Comparison of ENCODE assay signal across 14 mouse cellular contexts in the genomic region with DNA sequence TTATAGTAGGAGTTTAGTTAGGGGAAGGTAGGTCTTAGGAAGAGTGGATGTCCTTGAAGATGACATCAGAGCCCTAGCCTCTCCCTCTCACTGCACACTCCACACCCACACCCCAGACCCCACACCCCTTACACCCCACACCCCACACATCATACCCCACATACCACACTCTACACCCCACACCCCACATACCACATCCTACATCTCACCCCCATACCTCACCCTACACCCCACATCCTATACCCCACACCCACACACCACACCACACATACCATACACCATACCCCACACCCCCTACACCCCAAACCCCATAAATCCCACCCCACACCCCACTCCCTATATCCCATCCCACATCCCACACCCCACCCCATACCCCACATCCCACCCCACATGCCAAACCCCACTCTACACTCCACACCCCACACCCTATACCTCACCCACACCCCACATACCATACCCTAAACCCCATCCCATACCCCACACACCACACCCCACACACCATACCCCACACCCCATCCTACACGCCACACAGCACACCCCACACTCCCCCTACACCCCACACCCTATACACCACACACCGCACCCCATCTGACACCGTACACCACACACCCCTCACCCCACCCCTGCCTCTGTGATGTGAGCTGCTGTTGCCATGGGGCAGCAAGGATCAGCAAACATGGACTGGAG.
DNase-seq lines count a peak whose midpoint lies in the region; ATAC-seq and TF ChIP-seq lines count a peak whose summit lies in the region.
"Had no signal": no experiment of that assay in that cellular context is flagged by ENCODE, and none has a peak within 500 bp of the region (broad histone marks: within the 10 kb centered on the region; RNA-seq: fewer than 3 reads in every experiment).

No protein-coding gene starts in this region.

- H3K9me3 ChIP-seq in heart, embryonic 14.5 days (ENCODE audit: control insufficient read depth, low read length) = no peaks in the 10 kb centered on the region
- no peaks in the 10 kb centered on the region for H3K9me3 ChIP-seq in neural tube, embryonic 12.5 days
- no peaks in the 10 kb centered on the region for H3K9me3 ChIP-seq in hindbrain, postnatal 0 days (ENCODE audit: low read length)
- H3K9me3 ChIP-seq in stomach, embryonic 15.5 days = no peaks in the 10 kb centered on the region
- H3K9me3 ChIP-seq: heart, embryonic 13.5 days; intestine, embryonic 15.5 days had no signal

- 87% methylated on average over 3 of the region's 3 CpGs for WGBS in heart, embryonic 14.5 days
- 94% methylated on average over 3 of the region's 3 CpGs for WGBS in neural tube, embryonic 12.5 days
- 89% methylated on average over 3 of the region's 3 CpGs for WGBS in hindbrain, postnatal 0 days
- WGBS in stomach, embryonic 15.5 days = 81% methylated on average over 3 of the region's 3 CpGs

- no peaks in the 10 kb centered on the region for H3K27me3 ChIP-seq in heart, embryonic 14.5 days (ENCODE audit: control insufficient read depth, insufficient read depth, low read length)
- no peaks in the 10 kb centered on the region for H3K27me3 ChIP-seq in neural tube, embryonic 12.5 days (replicated peaks)
- H3K27me3 ChIP-seq in hindbrain, postnatal 0 days (ENCODE audit: insufficient read depth, low read length) = no peaks in the 10 kb centered on the region
- no peaks in the 10 kb centered on the region for H3K27me3 ChIP-seq in stomach, embryonic 15.5 days (replicated peaks)
- H3K27me3 ChIP-seq: heart, embryonic 13.5 days; intestine, embryonic 15.5 days had no signal

- no peaks in the 10 kb centered on the region for H3K36me3 ChIP-seq in heart, embryonic 14.5 days (ENCODE audit: control insufficient read depth, insufficient read depth, low read length)
- H3K36me3 ChIP-seq in neural tube, embryonic 12.5 days = no peaks in the 10 kb centered on the region
- no peaks in the 10 kb centered on the region for H3K36me3 ChIP-seq in hindbrain, postnatal 0 days (ENCODE audit: insufficient read depth, low read length)
- no peaks in the 10 kb centered on the region for H3K36me3 ChIP-seq in stomach, embryonic 15.5 days
- H3K36me3 ChIP-seq: heart, embryonic 13.5 days; intestine, embryonic 15.5 days had no signal

- H3K4me2 ChIP-seq in heart, embryonic 14.5 days (ENCODE audit: low read length) = no peak overlapping the region
- H3K4me2 ChIP-seq in neural tube, embryonic 12.5 days (replicated peaks) = no peak overlapping the region
- H3K4me2 ChIP-seq in hindbrain, postnatal 0 days (ENCODE audit: low read depth, low read length) = no peak overlapping the region
- H3K4me2 ChIP-seq in stomach, embryonic 15.5 days = no peak overlapping the region
- H3K4me2 ChIP-seq: heart, embryonic 13.5 days; intestine, embryonic 15.5 days had no signal

- no peak overlapping the region for H3K27ac ChIP-seq in heart, embryonic 14.5 days (replicated peaks in 1 of 2; ENCODE audit: control insufficient read depth in 1 of 2, insufficient read depth in 1 of 2, low read depth in 2 of 2, low read length in 2 of 2)
- no peak overlapping the region for H3K27ac ChIP-seq in neural tube, embryonic 12.5 days
- H3K27ac ChIP-seq in hindbrain, postnatal 0 days = no peak overlapping the region
- no peak overlapping the region for H3K27ac ChIP-seq in stomach, embryonic 15.5 days
- H3K27ac ChIP-seq: heart, embryonic 13.5 days; intestine, embryonic 15.5 days; left cerebral cortex, adult 2 months had no signal

- no peak overlapping the region for H3K9ac ChIP-seq in heart, embryonic 14.5 days (ENCODE audit: low read length)
- no peak overlapping the region for H3K9ac ChIP-seq in neural tube, embryonic 12.5 days
- no peak overlapping the region for H3K9ac ChIP-seq in hindbrain, postnatal 0 days (replicated peaks; ENCODE audit: low read length)
- no peak overlapping the region for H3K9ac ChIP-seq in stomach, embryonic 15.5 days
- H3K9ac ChIP-seq: heart, embryonic 13.5 days; intestine, embryonic 15.5 days had no signal

- TF ChIP-seq CTCF in hindbrain, postnatal 0 days (IDR thresholded peaks at IDR 0.05; ENCODE audit: low read depth) = no peak

- ATAC-seq in heart, embryonic 14.5 days (ENCODE audit: insufficient number of reproducible peaks, insufficient read depth, low FRiP score, low read depth) = peak; percentile 64; the same call in 1 of the 2 replicates
- ATAC-seq in neural tube, embryonic 12.5 days (ENCODE audit: low FRiP score, low read depth) = peak; percentile 41; the same call in 1 of the 2 replicates
- 0 out of 2 replicates have a peak, but pooled peaks have one; percentile 45 for ATAC-seq in hindbrain, postnatal 0 days
- peak; percentile 53 for ATAC-seq in stomach, embryonic 15.5 days (ENCODE audit: insufficient read depth, low FRiP score, low read depth)
- ATAC-seq: intestine, embryonic 15.5 days had no signal

- no peak overlapping the region for H3K4me3 ChIP-seq in heart, embryonic 14.5 days (ENCODE audit: control insufficient read depth in 1 of 2, insufficient read depth in 1 of 2, low read depth in 1 of 2, low read length in 2 of 2)
- no peak overlapping the region for H3K4me3 ChIP-seq in neural tube, embryonic 12.5 days
- H3K4me3 ChIP-seq in hindbrain, postnatal 0 days (ENCODE audit: low read length) = no peak overlapping the region
- no peak overlapping the region for H3K4me3 ChIP-seq in stomach, embryonic 15.5 days (replicated peaks)
- H3K4me3 ChIP-seq: heart, embryonic 13.5 days; intestine, embryonic 15.5 days; left cerebral cortex, adult 2 months had no signal

- peaks cover 0 to 18% of the 10 kb centered on the region in 2 experiments; a peak in 1 of 4 replicates for H3K4me1 ChIP-seq in heart, embryonic 14.5 days (ENCODE audit: control insufficient read depth in 2 of 2, insufficient read depth in 2 of 2, low read length in 2 of 2)
- H3K4me1 ChIP-seq in neural tube, embryonic 12.5 days = no peaks in the 10 kb centered on the region
- H3K4me1 ChIP-seq in hindbrain, postnatal 0 days (ENCODE audit: insufficient read depth, low read length) = peaks cover 4% of the 10 kb centered on the region
- no peaks in the 10 kb centered on the region for H3K4me1 ChIP-seq in stomach, embryonic 15.5 days
- H3K4me1 ChIP-seq: intestine, embryonic 15.5 days had no signal

- DNase-seq in heart, adult 18-20 months = no peak
- no peak for DNase-seq in neural tube, embryonic 10.5 days (ENCODE audit: extremely low spot score, low spot score)
- no peak for DNase-seq in hindbrain, postnatal 0 days (ENCODE audit: low spot score)
- DNase-seq in thymus, adult 18-20 months = no peak
- DNase-seq in gastrocnemius, adult 8-10 months (ENCODE audit: low spot score in 2 of 2) = no peak
- DNase-seq: cerebellum, adult 9-10 months; liver; lung, postnatal 36 days had no signal
